Mouse (Mus musculus) layer of hippocampus, adult 2 months (tissue): Measurements from ENCODE around the gene Sesn3. TPM values are rescaled to one million over a fixed set of nuclear protein-coding genes. Genes with fewer than 3 reads are reported as not detected.

ENCODE experiments used
- DNase-seq, 2 experiments: peaks; one replicate each; pipeline ENCODE4 v3.0.0; 2022; ENCODE audit warnings: low spot score in 2 of 2
- H3K27ac ChIP-seq: fragments of 200-600 bp; 2 replicates; pipeline ENCODE4 v1.8.1; 2022
- H3K4me3 ChIP-seq: fragments of 200-600 bp; 2 replicates; pipeline ENCODE4 v1.8.1; 2022; ENCODE audit warnings: mild to moderate bottlenecking
- CTCF ChIP-seq: fragments of 200-600 bp; conservative IDR thresholded peaks from 2 replicates; pipeline ENCODE4 v1.8.1; 2022; ENCODE audit warnings: antibody characterized with exemption, mild to moderate bottlenecking, moderate library complexity
- total RNA-seq, 2 experiments: library from RNA; stranded (reverse); gene quantifications; 2 replicates each; pipeline ENCODE4 v1.2.3; 2021

The Sesn3 gene
- total RNA-seq, 2 experiments from 2014 or later: 66.8 TPM

- H3K27ac ChIP-seq: no peak overlapping the region
- DNase-seq: no peak
- H3K4me3 ChIP-seq: no peak overlapping the region
- TF ChIP-seq CTCF: no peak
These were observed 12.3 kb upstream of the Sesn3 start for GRCm38 (mm10) chr9:14262568-14262972.

GRCm38 (mm10) chr9:14266470-14266869 is 8.4 kb upstream of the Sesn3 start:
- Histone ChIP-seq H3K27ac (no peak overlapping the region), H3K4me3 (no peak overlapping the region)
- no peak for DNase-seq
- no peak for TF ChIP-seq CTCF

DNA sequence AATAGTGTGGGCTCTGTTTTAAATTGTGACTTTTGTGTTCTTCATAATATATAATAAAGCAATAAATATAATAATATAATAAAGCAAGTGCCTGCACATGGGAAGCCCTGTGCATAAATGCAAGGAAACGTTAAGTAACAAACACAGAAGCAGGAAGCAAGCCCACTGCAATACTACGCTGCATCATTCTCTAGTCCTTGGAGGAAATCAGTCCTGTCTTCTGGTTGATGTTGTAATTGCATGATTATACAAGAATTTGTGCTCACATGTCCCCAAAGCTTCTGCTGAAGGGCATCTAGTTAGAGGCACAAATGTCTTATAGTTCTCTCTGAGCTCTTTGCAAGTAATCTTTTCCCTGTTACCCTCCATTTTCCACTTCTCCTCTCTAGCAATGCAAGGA is 6.3 kb upstream of the Sesn3 start:
- Histone ChIP-seq H3K27ac (no peak overlapping the region), H3K4me3 (no peak overlapping the region)
- TF ChIP-seq CTCF: no peak
- no peak for DNase-seq

DNA sequence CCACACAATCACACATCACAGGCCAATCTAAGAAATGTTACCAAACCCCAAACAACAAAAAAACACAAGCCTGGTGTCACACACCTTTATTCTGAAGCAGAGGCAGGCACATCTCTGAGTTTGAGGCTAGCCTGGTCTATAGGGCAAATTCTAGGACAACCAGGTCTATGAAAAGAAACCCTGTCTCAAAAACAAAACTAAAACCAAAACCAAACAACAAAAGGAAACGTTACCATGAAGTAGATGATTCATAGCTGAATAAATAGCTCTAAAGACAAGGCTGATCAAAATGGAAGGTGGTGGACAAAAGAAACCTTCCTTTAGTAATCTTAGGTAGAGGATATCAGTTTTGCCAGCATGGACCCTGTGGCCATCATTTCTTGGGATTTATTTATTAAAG is 1.9 kb upstream of the Sesn3 start:
- H3K27ac ChIP-seq: no peak overlapping the region
- H3K4me3 ChIP-seq: no peak overlapping the region
- no peak for TF ChIP-seq CTCF
- DNase-seq: no peak

DNA sequence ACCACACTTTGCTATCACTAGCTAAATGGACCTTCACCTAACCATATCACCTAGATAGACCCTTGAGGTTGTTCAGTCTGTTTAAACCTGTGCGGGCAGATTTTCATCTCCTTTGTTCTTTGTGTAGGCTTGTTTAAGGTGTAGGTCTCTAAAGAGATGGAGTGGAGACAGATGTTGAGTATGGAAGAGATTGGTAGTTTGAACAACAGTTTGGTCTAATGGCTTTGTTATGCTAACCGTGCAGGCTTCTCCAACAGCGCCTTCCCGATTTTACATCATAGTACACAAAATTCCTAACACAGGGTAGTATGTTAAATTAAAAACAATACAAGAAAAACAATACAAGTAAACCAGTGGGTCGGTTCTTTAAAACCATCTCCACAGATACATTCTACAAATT is 281 bp upstream of the Sesn3 start:
- peak overlapping the region; percentile 96 for H3K4me3 ChIP-seq
- TF ChIP-seq CTCF: no peak
- peak overlapping the region; percentile 92 for H3K27ac ChIP-seq
- DNase-seq: no peak

- Histone ChIP-seq H3K27ac (peak overlapping the region; percentile 95), H3K4me3 (peak overlapping the region; percentile 96)
- TF ChIP-seq CTCF: peak; percentile 87
- peak; percentile 98 to 99 for DNase-seq
These were observed 1.1 kb downstream of the Sesn3 start for GRCm38 (mm10) chr9:14275792-14276480.

- Histone ChIP-seq H3K4me3 (peak overlapping the region; percentile 96), H3K27ac (peak overlapping the region; percentile 95)
- DNase-seq: peak; percentile 32 to 34
- TF ChIP-seq CTCF: no peak
These were observed 1.8 kb downstream of the Sesn3 start for GRCm38 (mm10) chr9:14276481-14277287.

DNA sequence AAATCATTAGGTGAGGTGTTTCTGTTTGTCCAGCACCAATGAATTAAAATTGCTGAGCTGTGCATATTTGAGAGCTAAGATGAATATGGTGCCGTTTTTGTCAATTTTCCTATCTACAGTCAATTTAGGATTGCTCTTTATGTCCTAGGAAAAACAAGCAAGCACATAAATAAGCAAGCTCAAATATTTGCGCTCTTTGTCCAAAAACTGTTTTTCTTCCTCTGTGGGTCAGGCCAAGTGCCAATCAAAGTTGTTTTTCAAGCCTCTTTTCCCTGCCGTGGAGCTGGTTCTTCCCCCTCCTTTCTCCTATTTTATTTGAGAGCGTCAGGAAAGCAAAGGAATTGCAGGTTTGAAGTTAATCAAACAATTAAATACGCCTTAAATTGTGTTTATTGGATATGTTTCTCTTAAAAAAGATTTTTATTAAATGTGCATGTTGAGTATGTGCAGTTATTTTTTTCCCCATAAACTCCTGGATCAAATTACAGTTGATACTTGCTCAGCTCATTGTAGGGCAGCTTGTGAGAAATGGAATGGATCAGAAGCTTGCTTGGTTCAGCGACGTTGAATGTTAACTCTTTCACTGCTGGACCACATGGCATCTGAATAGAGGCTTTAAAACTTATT is 2.6 kb downstream of the Sesn3 start:
- peak; percentile 20 to 23 for DNase-seq
- H3K27ac ChIP-seq: peak overlapping the region; percentile 95
- peak overlapping the region; percentile 96 for H3K4me3 ChIP-seq
- peak; percentile 34 for TF ChIP-seq CTCF

DNA sequence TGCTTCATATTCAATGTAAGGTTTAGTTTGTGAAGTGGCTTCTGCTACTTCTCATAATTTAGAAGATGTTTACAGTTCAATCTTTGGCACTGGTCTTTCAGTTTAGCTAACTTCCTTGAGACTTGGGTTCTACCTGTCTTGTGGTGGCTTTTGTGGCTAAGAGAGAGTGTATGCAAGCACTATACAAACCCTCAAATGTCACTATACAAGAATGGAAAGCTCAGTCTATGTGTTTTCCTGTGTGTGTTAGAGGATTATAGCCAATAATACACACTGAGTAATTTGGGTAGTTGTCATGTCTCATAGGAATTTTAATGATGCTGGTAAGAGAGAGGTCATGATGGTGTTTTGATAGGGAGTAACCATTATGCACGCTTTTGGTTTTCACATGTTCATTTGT is 5.8 kb downstream of the Sesn3 start:
- no peak overlapping the region for H3K27ac ChIP-seq
- DNase-seq: no peak
- H3K4me3 ChIP-seq: no peak overlapping the region
- TF ChIP-seq CTCF: no peak

DNA sequence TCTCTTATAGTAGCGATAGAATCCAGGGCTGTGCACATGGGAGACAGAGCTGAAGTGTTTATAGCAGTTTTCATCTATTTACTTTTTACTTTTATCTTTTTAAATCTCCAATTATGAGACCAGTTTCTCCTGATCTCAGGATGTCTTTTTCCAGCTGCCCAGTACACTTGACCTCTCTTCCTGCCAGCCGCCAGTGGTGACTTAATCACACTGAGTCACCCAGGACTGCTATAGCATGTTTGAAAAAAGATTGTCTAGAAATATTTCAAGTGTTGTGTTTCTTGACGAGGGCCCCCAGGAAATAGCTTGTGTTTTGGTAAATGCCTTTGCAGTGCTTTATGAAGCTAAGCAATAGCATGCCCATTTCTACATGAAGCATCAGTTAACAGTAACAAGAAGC is 10.2 kb downstream of the Sesn3 start:
- Histone ChIP-seq H3K27ac (no peak overlapping the region), H3K4me3 (no peak overlapping the region)
- DNase-seq: no peak
- no peak for TF ChIP-seq CTCF

DNA sequence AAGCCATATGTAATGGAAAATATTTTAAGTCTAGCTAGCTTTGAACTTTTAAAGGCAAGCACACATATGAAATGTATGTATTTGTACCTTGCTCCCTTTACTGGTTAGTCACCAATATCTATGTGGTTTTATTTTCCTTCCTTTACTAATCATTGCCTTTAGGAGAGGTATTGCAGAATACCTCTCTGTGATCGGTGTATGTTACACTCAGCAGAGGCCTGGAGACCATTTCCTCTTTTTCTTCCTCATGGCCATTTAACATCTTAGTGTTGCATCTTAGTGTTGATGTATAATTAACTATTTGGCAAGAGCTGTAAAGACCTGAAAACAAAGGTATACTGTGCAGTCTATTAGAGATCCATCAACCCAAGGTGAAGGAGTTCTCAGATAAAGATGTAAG is 12.4 kb downstream of the Sesn3 start:
- Histone ChIP-seq H3K27ac (no peak overlapping the region), H3K4me3 (no peak overlapping the region)
- TF ChIP-seq CTCF: no peak
- no peak for DNase-seq

GRCm38 (mm10) chr9:14288500-14288899 is 13.6 kb downstream of the Sesn3 start:
- Histone ChIP-seq H3K27ac (peak overlapping the region; percentile 75), H3K4me3 (no peak overlapping the region)
- TF ChIP-seq CTCF: peak; percentile 26; the same call in 1 of the 2 replicates
- no peak for DNase-seq

- no peak overlapping the region for H3K4me3 ChIP-seq
- no peak for TF ChIP-seq CTCF
- H3K27ac ChIP-seq: no peak overlapping the region
- DNase-seq: no peak
These were observed 19.0 kb downstream of the Sesn3 start for GRCm38 (mm10) chr9:14293866-14294265.
